Mouse (Mus musculus): ENCODE measurements around the gene Gm21190.
"Not testable (repeated sequence)": the region's sequence is repeated elsewhere in the genome, so short reads cannot be mapped to it uniquely, and the experiment has no call there.

The Gm21190 gene

GRCm38 (mm10) chr5:15484616-15485015 lies 44.4 kb downstream of the Gm21190 start:
- not testable (repeated sequence) for DNase-seq

GRCm38 (mm10) chr5:15483576-15483975 lies 45.4 kb downstream of the Gm21190 start:
- not testable (repeated sequence) for DNase-seq

DNA sequence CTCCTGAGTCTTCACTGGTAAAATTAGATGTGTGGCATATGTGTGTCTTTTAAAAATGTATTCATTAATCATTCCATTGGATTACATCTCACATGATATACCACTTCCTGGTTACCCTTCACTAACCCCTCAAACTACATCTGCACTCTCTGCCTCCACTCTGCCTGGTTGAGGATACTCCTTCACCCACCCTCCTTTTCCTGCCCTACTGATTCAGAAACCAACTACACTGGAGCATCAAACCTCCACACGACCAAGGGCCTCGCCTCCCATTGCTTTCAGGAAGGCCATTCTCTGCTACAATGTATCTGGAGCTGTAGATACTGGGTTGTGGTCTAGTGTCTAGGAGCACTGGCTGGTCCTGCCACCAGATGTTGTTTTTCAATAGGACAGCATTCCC lies 46.2 kb downstream of the Gm21190 start:
- DNase-seq: peak; percentile 6

GRCm38 (mm10) chr5:15476423-15476822 lies 52.6 kb downstream of the Gm21190 start, which contains the start of gene Gm21149:
Gene Gm21149 (minus strand): TSS chr5:15476523.
- not testable (repeated sequence) for DNase-seq
